Mouse (Mus musculus) C2C12 (cell line): Measurements from ENCODE around the gene Cux1.

ENCODE experiments used
- CEBPB ChIP-seq: IDR thresholded peaks from one replicate; pipeline ENCODE4 v1.6.1; 2011; ENCODE audit warnings: low read depth, mild to moderate bottlenecking, control low read depth, moderate library complexity
- CTCF ChIP-seq: IDR thresholded peaks from one replicate; pipeline ENCODE4 v1.5.1; 2011; ENCODE audit not compliant: control insufficient read depth, insufficient read depth, insufficient read length
- FOSL1 ChIP-seq: IDR thresholded peaks from one replicate; pipeline ENCODE4 v1.8.0; 2011; ENCODE audit warnings: mild to moderate bottlenecking, low read length; ENCODE audit not compliant: poor library complexity, insufficient read depth, severe bottlenecking
- MAX ChIP-seq: IDR thresholded peaks from one replicate; pipeline ENCODE4 v1.6.1; 2011; ENCODE audit warnings: mild to moderate bottlenecking, control low read depth
- MYOD1 ChIP-seq: IDR thresholded peaks from one replicate; pipeline ENCODE4 v1.6.1; 2011; ENCODE audit warnings: low read depth; ENCODE audit not compliant: control insufficient read depth, insufficient read length
- USF1 ChIP-seq: IDR thresholded peaks from one replicate; pipeline ENCODE4 v1.6.1; 2011; ENCODE audit warnings: low read depth, mild to moderate bottlenecking, control low read depth, moderate library complexity

GRCm38 (mm10) chr5:136395600-136396195, 171.6 kb downstream of the Cux1 start:
- TF ChIP-seq CTCF (no peak), USF1 (no peak), MYOD1 (no peak), FOSL1 (no peak), MAX (no peak), CEBPB (no peak)
